Mouse (Mus musculus) olfactory bulb, adult 2 months (tissue): Measurements from ENCODE around the gene Akt1s1. TPM values are rescaled to one million over a fixed set of nuclear protein-coding genes. Genes with fewer than 3 reads are reported as not detected.

Source experiments
- H3K27ac ChIP-seq: fragments of 200-500 bp; 2 replicates; pipeline ENCODE4 v1.5.1; 2012; ENCODE audit warnings: low read depth, low read length; ENCODE audit not compliant: insufficient read depth
- H3K4me1 ChIP-seq: fragments of 200-500 bp; 2 replicates; pipeline ENCODE4 v1.6.1; 2012; ENCODE audit warnings: low read length; ENCODE audit not compliant: control insufficient read depth, insufficient read depth
- H3K4me3 ChIP-seq: fragments of 200-500 bp; 2 replicates; pipeline ENCODE4 v1.5.1; 2012; ENCODE audit warnings: mild to moderate bottlenecking, low read depth, low read length, moderate library complexity; ENCODE audit not compliant: insufficient read depth
- CTCF ChIP-seq: fragments of 200-500 bp; IDR thresholded peaks from 2 replicates; pipeline ENCODE4 v1.5.1; 2012; ENCODE audit warnings: low read depth, mild to moderate bottlenecking, low read length, moderate library complexity; ENCODE audit not compliant: insufficient read depth
- POLR2A ChIP-seq: fragments of 200-500 bp; IDR thresholded peaks from 2 replicates; pipeline ENCODE4 v1.6.1; 2012; ENCODE audit warnings: mild to moderate bottlenecking, low read depth, low read length, moderate library complexity; ENCODE audit not compliant: insufficient read depth
- WGBS: fragments of 180-500 bp; shearing (Covaris S2); methylation state at CpG from one replicate; pipeline ENCODE4 v1.1.7; 2018; 5-methylcytosine and 5-hydroxymethylcytosine counted together
- polyA plus RNA-seq: library from polyadenylated mRNA; stranded (reverse); fragments of >200 nt; gene quantifications from 2 replicates; pipeline ENCODE4 v1.2.4, GENCODE M21; 2012; ENCODE audit warnings: low replicate concordance; ENCODE audit not compliant: missing spikeins, insufficient read depth, insufficient read length

The Akt1s1 gene
- polyA plus RNA-seq, 1 experiment, result not detected

GRCm38 (mm10) chr7:44814952-44815553 is 33.7 kb upstream of the Akt1s1 start:
- peaks cover 13% of the 10 kb centered on the region for H3K4me1 ChIP-seq
- TF ChIP-seq CTCF (no peak), POLR2A (no peak)
- WGBS, result 27% methylated on average over 14 of the region's 14 CpGs
- H3K4me3 ChIP-seq, result peak overlapping the region; percentile 100
- H3K27ac ChIP-seq, result no peak overlapping the region; the same call in 1 of the 2 replicates

- TF ChIP-seq POLR2A, result 0 out of 2 replicates have a peak, but pooled peaks have one; percentile 34
- TF ChIP-seq CTCF, result no peak
- Histone ChIP-seq H3K4me1 (peaks cover 13% of the 10 kb centered on the region), H3K27ac (peak within 1 kb of the TSS; percentile 95), H3K4me3 (peak within 1 kb of the TSS; percentile 100)
- WGBS, result under 1% methylated on average over 62 of the region's 62 CpGs
Observed at GRCm38 (mm10) chr7:44815721-44816469, 32.9 kb upstream of the Akt1s1 start, which contains the start of the genes Nup62 and Il4i1. TSS of gene Nup62 (plus strand) at chr7:44816088. TSS of gene Il4i1 (plus strand) at chr7:44816387.

- under 1% methylated on average over 56 of the region's 57 CpGs for WGBS
- Histone ChIP-seq H3K4me3 (peak within 1 kb of the TSS; percentile 100), H3K27ac (peak within 1 kb of the TSS; percentile 95), H3K4me1 (peaks cover 13% of the 10 kb centered on the region)
- TF ChIP-seq CTCF, result no peak
- TF ChIP-seq POLR2A, result no peak
Observed at GRCm38 (mm10) chr7:44816470-44817021, 32.2 kb upstream of the Akt1s1 start, which contains the start of gene Atf5. TSS of gene Atf5 (minus strand) at chr7:44816658.

GRCm38 (mm10) chr7:44817441-44817840 is 31.4 kb upstream of the Akt1s1 start:
- TF ChIP-seq POLR2A (no peak), CTCF (no peak)
- Histone ChIP-seq H3K27ac (no peak overlapping the region; the same call in 1 of the 2 replicates), H3K4me3 (peak overlapping the region; percentile 100; the same call in 1 of the 2 replicates), H3K4me1 (peaks cover 15% of the 10 kb centered on the region)
- WGBS, result 12% methylated on average over 3 of the region's 3 CpGs

GRCm38 (mm10) chr7:44818164-44818563 is 30.6 kb upstream of the Akt1s1 start:
- peaks cover 15% of the 10 kb centered on the region for H3K4me1 ChIP-seq
- 18% methylated on average over 2 of the region's 2 CpGs for WGBS
- no peak overlapping the region for H3K27ac ChIP-seq
- no peak for TF ChIP-seq POLR2A
- no peak for TF ChIP-seq CTCF
- no peak overlapping the region for H3K4me3 ChIP-seq

- Histone ChIP-seq H3K27ac (no peak overlapping the region), H3K4me1 (peaks cover 15% of the 10 kb centered on the region), H3K4me3 (peak overlapping the region; percentile 15; the same call in 1 of the 2 replicates)
- no peak for TF ChIP-seq POLR2A
- TF ChIP-seq CTCF, result no peak
- 26% methylated on average over 6 of the region's 6 CpGs for WGBS
Observed at GRCm38 (mm10) chr7:44818751-44819235, 30.0 kb upstream of the Akt1s1 start.

- peaks cover 15% of the 10 kb centered on the region for H3K4me1 ChIP-seq
- no peak for TF ChIP-seq CTCF
- TF ChIP-seq POLR2A, result no peak
- 79% methylated on average over 2 of the region's 2 CpGs for WGBS
- H3K4me3 ChIP-seq, result no peak overlapping the region
- H3K27ac ChIP-seq, result no peak overlapping the region
Observed at GRCm38 (mm10) chr7:44819391-44819790, 29.4 kb upstream of the Akt1s1 start.

- Histone ChIP-seq H3K4me1 (peaks cover 15% of the 10 kb centered on the region), H3K4me3 (no peak overlapping the region), H3K27ac (no peak overlapping the region)
- 44% methylated on average over 5 of the region's 5 CpGs for WGBS
- TF ChIP-seq POLR2A, result no peak
- TF ChIP-seq CTCF, result no peak
Observed at GRCm38 (mm10) chr7:44819863-44820262, 28.9 kb upstream of the Akt1s1 start.
